Mouse (Mus musculus) MEL (cell line): ENCODE data around the gene Actl6a. TPM values are rescaled to one million over a fixed set of nuclear protein-coding genes. Genes with fewer than 3 reads are reported as not detected.

Source experiments
- DNase-seq: peaks from one replicate; pipeline ENCODE4 v3.0.0; 2011; ENCODE audit warnings: low read depth, low spot score
- H3K27ac ChIP-seq: 2 replicates; pipeline ENCODE4 v1.5.1; 2012; ENCODE audit warnings: low read depth, mild to moderate bottlenecking, control low read depth, low read length, moderate library complexity; ENCODE audit not compliant: control insufficient read depth
- H3K27me3 ChIP-seq, 2 experiments: fragments of 150-350 bp in 1 of 2; sonication (generic) in 1 of 2; 2 replicates each; pipeline ENCODE4 v1.6.1; 2012; ENCODE audit warnings: low read length in 2 of 2, mild to moderate bottlenecking in 2 of 2, improper control_type of control experiment in 1 of 2, moderate library complexity in 1 of 2; ENCODE audit not compliant: insufficient read depth in 2 of 2, control insufficient read depth in 1 of 2
- H3K36me3 ChIP-seq, 2 experiments: 2 replicates each; pipeline ENCODE4 v1.6.1; 2012 to 2014; ENCODE audit warnings: low read length in 2 of 2, improper control_type of control experiment in 1 of 2, inconsistent platforms in 1 of 2, mild to moderate bottlenecking in 1 of 2; ENCODE audit not compliant: insufficient read depth in 2 of 2, control insufficient read depth in 1 of 2
- H3K4me1 ChIP-seq, 2 experiments: fragments of 150-350 bp in 1 of 2; sonication (generic) in 1 of 2; 2 replicates each; pipeline ENCODE4 v1.6.1; 2012; ENCODE audit warnings: low read length in 2 of 2, improper control_type of control experiment in 1 of 2, mild to moderate bottlenecking in 1 of 2; ENCODE audit not compliant: insufficient read depth in 2 of 2, control insufficient read depth in 1 of 2
- H3K4me3 ChIP-seq, 2 experiments: fragments of 150-350 bp in 1 of 2; sonication (generic) in 1 of 2; 2 replicates each; pipeline ENCODE4 v1.5.1; 2012; ENCODE audit warnings: low read depth in 2 of 2, low read length in 2 of 2, mild to moderate bottlenecking in 2 of 2, moderate library complexity in 2 of 2, control low read depth in 1 of 2, improper control_type of control experiment in 1 of 2; ENCODE audit not compliant: control insufficient read depth in 1 of 2, insufficient read depth in 1 of 2
- H3K79me2 ChIP-seq: 2 replicates; pipeline ENCODE4 v1.6.1; 2012; ENCODE audit warnings: mild to moderate bottlenecking, low read length, moderate library complexity; ENCODE audit not compliant: control insufficient read depth, poor library complexity, insufficient read depth
- H3K9ac ChIP-seq: 2 replicates; pipeline ENCODE4 v1.6.1; 2012; ENCODE audit warnings: low read depth, mild to moderate bottlenecking, control low read depth, low read length, moderate library complexity; ENCODE audit not compliant: control insufficient read depth, poor library complexity, severe bottlenecking
- H3K9me3 ChIP-seq: fragments of 150-350 bp; sonication (generic); replicated peaks from 2 replicates; pipeline ENCODE4 v1.6.1; 2012; ENCODE audit warnings: mild to moderate bottlenecking, low read length, improper control_type of control experiment, moderate library complexity; ENCODE audit not compliant: insufficient read depth
- BHLHE40 ChIP-seq: IDR thresholded peaks from 2 replicates; pipeline ENCODE4 v1.6.1; 2012; ENCODE audit warnings: low read depth, mild to moderate bottlenecking, inconsistent platforms, low read length, improper control_type of control experiment, borderline replicate concordance
- CTCF ChIP-seq, 3 experiments: IDR thresholded peaks in 2 of 3; conservative IDR thresholded peaks in 1 of 3; 2 replicates each; pipeline ENCODE4 v1.5.1; 2011 to 2012; ENCODE audit warnings: low read length in 3 of 3, low read depth in 2 of 3, mild to moderate bottlenecking in 2 of 3, improper control_type of control experiment in 1 of 3, inconsistent platforms in 1 of 3, mixed read lengths in 1 of 3, moderate library complexity in 1 of 3; ENCODE audit not compliant: control insufficient read depth in 1 of 3, insufficient read depth in 1 of 3, poor library complexity in 1 of 3, severe bottlenecking in 1 of 3
- E2F4 ChIP-seq: IDR thresholded peaks from 2 replicates; pipeline ENCODE4 v1.6.1; 2011; ENCODE audit warnings: low read depth, low read length, improper control_type of control experiment, borderline replicate concordance
- ELF1 ChIP-seq: IDR thresholded peaks from 2 replicates; pipeline ENCODE4 v1.6.1; 2014; ENCODE audit warnings: low read depth, mild to moderate bottlenecking, inconsistent platforms, low read length, improper control_type of control experiment, moderate library complexity
- ETS1 ChIP-seq: IDR thresholded peaks from 2 replicates; pipeline ENCODE4 v1.6.1; 2012; ENCODE audit warnings: low read depth, mild to moderate bottlenecking, inconsistent platforms, low read length, improper control_type of control experiment, moderate library complexity
- GABPA ChIP-seq: IDR thresholded peaks from 2 replicates; pipeline ENCODE4 v1.6.1; 2012; ENCODE audit warnings: low read depth, mild to moderate bottlenecking, inconsistent platforms, low read length, improper control_type of control experiment, moderate library complexity
- KAT2A ChIP-seq: conservative IDR thresholded peaks from 2 replicates; pipeline ENCODE4 v1.6.1; 2012; ENCODE audit warnings: low read depth, low read length, improper control_type of control experiment, inconsistent platforms
- MAFK ChIP-seq: IDR thresholded peaks from 2 replicates; pipeline ENCODE4 v1.6.1; 2011; ENCODE audit warnings: low read depth, mild to moderate bottlenecking, low read length, improper control_type of control experiment, borderline replicate concordance
- MAZ ChIP-seq: IDR thresholded peaks from 2 replicates; pipeline ENCODE4 v1.6.1; 2012; ENCODE audit warnings: low read depth, mild to moderate bottlenecking, inconsistent platforms, low read length, improper control_type of control experiment
- POLR2A ChIP-seq, 2 experiments: IDR thresholded peaks; 2 replicates each; pipeline ENCODE4 v1.6.1; 2011 to 2012; ENCODE audit warnings: low read length in 2 of 2, mild to moderate bottlenecking in 2 of 2, control low read depth in 1 of 2, improper control_type of control experiment in 1 of 2, low read depth in 1 of 2, moderate library complexity in 1 of 2; ENCODE audit not compliant: control insufficient read depth in 1 of 2, insufficient read depth in 1 of 2, poor library complexity in 1 of 2
- POLR2AphosphoS2 ChIP-seq: IDR thresholded peaks from 2 replicates; pipeline ENCODE4 v1.6.1; 2011; ENCODE audit warnings: low read length, improper control_type of control experiment
- RCOR1 ChIP-seq: IDR thresholded peaks from 2 replicates; pipeline ENCODE4 v1.6.1; 2012; ENCODE audit warnings: low read depth, mild to moderate bottlenecking, inconsistent platforms, low read length, improper control_type of control experiment
- SIN3A ChIP-seq: IDR thresholded peaks from 2 replicates; pipeline ENCODE4 v1.6.1; 2012; ENCODE audit warnings: low read length, improper control_type of control experiment, inconsistent platforms
- TBP ChIP-seq: IDR thresholded peaks from 2 replicates; pipeline ENCODE4 v1.8.0; 2011; ENCODE audit warnings: low read depth, low read length, improper control_type of control experiment
- UBTF ChIP-seq: IDR thresholded peaks from 2 replicates; pipeline ENCODE4 v1.6.1; 2012; ENCODE audit warnings: low read depth, mild to moderate bottlenecking, inconsistent platforms, low read length, improper control_type of control experiment, moderate library complexity, borderline replicate concordance; ENCODE audit not compliant: insufficient read depth
- USF2 ChIP-seq, 2 experiments: IDR thresholded peaks; 2 replicates each; pipeline ENCODE4 v1.6.1; 2011 to 2012; ENCODE audit warnings: improper control_type of control experiment in 2 of 2, low read length in 2 of 2, borderline replicate concordance in 1 of 2, inconsistent platforms in 1 of 2, low read depth in 1 of 2, mild to moderate bottlenecking in 1 of 2; ENCODE audit not compliant: insufficient read depth in 1 of 2
- ZMIZ1 ChIP-seq: IDR thresholded peaks from 2 replicates; pipeline ENCODE4 v1.6.1; 2012; ENCODE audit warnings: low read depth, mild to moderate bottlenecking, inconsistent platforms, low read length, improper control_type of control experiment, moderate library complexity
- ZNF384 ChIP-seq: IDR thresholded peaks from 2 replicates; pipeline ENCODE4 v1.6.1; 2012; ENCODE audit warnings: low read depth, mild to moderate bottlenecking, inconsistent platforms, low read length, improper control_type of control experiment
- polyA plus RNA-seq, 2 experiments: library from polyadenylated mRNA; stranded (reverse) in 1 of 2; unstranded in 1 of 2; fragments of >175 nt in 1 of 2; fragments of >200 nt in 1 of 2; gene quantifications; 2 replicates each; pipeline versions ENCODE4 v1.2.1 to v1.2.4; 2012; ENCODE audit warnings: low replicate concordance in 2 of 2, low read depth in 1 of 2; ENCODE audit not compliant: insufficient read length in 2 of 2, insufficient read depth in 1 of 2, missing spikeins in 1 of 2
- total RNA-seq: library from RNA; depleted of rRNA; stranded (reverse); fragments of 300-350 nt; gene quantifications from 2 replicates; pipeline ENCODE4 v1.2.3, GENCODE M21; 2012

Gene Actl6a
- total and polyA plus RNA-seq, 3 experiments = 129 to 175 TPM; not detected in 1

- no peak for DNase-seq
- Histone ChIP-seq H3K27me3 (no peaks in the 10 kb centered on the region), H3K4me3 (no peak overlapping the region), H3K4me1 (no peaks in the 10 kb centered on the region), H3K36me3 (peaks cover 0 to 45% of the 10 kb centered on the region in 2 experiments; a peak in 2 of 4 replicates), H3K79me2 (no peaks in the 10 kb centered on the region), H3K27ac (no peak overlapping the region), H3K9ac (no peak overlapping the region), H3K9me3 (no peaks in the 10 kb centered on the region)
- TF ChIP-seq MAZ = no peak
These were observed 18.1 kb downstream of the Actl6a start for GRCm38 (mm10) chr3:32724191-32724590.

- H3K27me3 ChIP-seq = no peaks in the 10 kb centered on the region
- H3K9ac ChIP-seq = no peak overlapping the region
- H3K27ac ChIP-seq = no peak overlapping the region
- TF ChIP-seq TBP = no peak
- TF ChIP-seq E2F4 = no peak
- TF ChIP-seq ELF1 = no peak
- no peak for TF ChIP-seq CTCF (IDR thresholded peaks at IDR 0.05 in 2 of 3, conservative IDR thresholded peaks at IDR 0.05 in 1 of 3; ENCODE audit: control insufficient read depth in 1 of 3, insufficient read depth in 1 of 3, low read depth in 2 of 3, low read length in 3 of 3, poor library complexity in 1 of 3, severe bottlenecking in 1 of 3)
- TF ChIP-seq KAT2A = no peak
- TF ChIP-seq UBTF = no peak
- TF ChIP-seq USF2 (IDR thresholded peaks at IDR 0.05; ENCODE audit: borderline replicate concordance in 1 of 2, insufficient read depth in 1 of 2, low read depth in 1 of 2, low read length in 2 of 2) = no peak
- no peak for TF ChIP-seq BHLHE40
- TF ChIP-seq RCOR1 = no peak
- TF ChIP-seq POLR2A (IDR thresholded peaks at IDR 0.05; ENCODE audit: control insufficient read depth in 1 of 2, insufficient read depth in 1 of 2, low read depth in 1 of 2, low read length in 2 of 2, poor library complexity in 1 of 2) = no peak
- TF ChIP-seq SIN3A = no peak
- TF ChIP-seq ZMIZ1 = no peak
- TF ChIP-seq ZNF384 = no peak
- no peak for TF ChIP-seq POLR2AphosphoS2
- TF ChIP-seq GABPA = no peak
- TF ChIP-seq ETS1 = no peak
- TF ChIP-seq MAFK = no peak
- no peaks in the 10 kb centered on the region for H3K9me3 ChIP-seq
- H3K36me3 ChIP-seq = peaks cover 0 to 36% of the 10 kb centered on the region in 2 experiments; a peak in 2 of 4 replicates
- DNase-seq = no peak
- no peaks in the 10 kb centered on the region for H3K4me1 ChIP-seq
- H3K4me3 ChIP-seq = no peak overlapping the region
- H3K79me2 ChIP-seq = no peaks in the 10 kb centered on the region
These were observed 19.9 kb downstream of the Actl6a start for GRCm38 (mm10) chr3:32725951-32726350.
